Comparison of ENCODE assay signal across 29 mouse cellular contexts in the genomic region with DNA sequence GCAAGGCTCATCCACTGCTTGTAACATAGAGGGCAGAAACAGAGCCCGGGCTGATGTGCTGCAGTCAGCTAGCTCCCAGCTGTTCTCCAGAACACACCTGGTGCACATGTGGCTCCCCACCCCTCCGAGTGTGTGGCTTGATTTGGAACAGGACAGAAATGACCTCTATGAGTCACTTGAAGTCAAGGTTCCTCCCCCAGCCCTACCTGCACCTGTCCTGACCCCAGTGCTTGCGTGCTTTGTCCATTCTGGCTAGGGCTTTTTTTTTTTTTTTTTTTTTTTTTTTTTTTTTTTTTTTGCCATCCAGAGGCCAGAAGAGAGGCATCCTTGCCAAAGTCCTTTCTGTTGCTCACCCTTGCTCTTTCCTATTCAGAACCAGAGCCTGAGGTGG. TPM values are rescaled to one million over a fixed set of nuclear protein-coding genes. Genes with fewer than 3 reads are reported as not detected.
A peak's percentile ranks its signal among the peaks of the same experiment; 100 is the strongest.
DNase-seq lines count a peak whose midpoint lies in the region; ATAC-seq and TF ChIP-seq lines count a peak whose summit lies in the region.
"Had no signal": no experiment of that assay in that cellular context is flagged by ENCODE, and none has a peak within 500 bp of the region (broad histone marks: within the 10 kb centered on the region; RNA-seq: fewer than 3 reads in every experiment).

No protein-coding gene starts in this region.

- intact Hi-C loops in heart, postnatal 25 days (cut with DNase I), result no loop called here
- intact Hi-C loops in left cerebral cortex, postnatal 25 days (cut with DNase I), result no loop called here

- no peak overlapping the region for H3K4me3 ChIP-seq in kidney, postnatal 0 days (replicated peaks; ENCODE audit: low read depth, low read length)
- H3K4me3 ChIP-seq in kidney, embryonic 14.5 days (ENCODE audit: low read length), result no peak overlapping the region
- H3K4me3 ChIP-seq in small intestine, adult 2 months (ENCODE audit: low read depth, low read length), result no peak overlapping the region
- H3K4me3 ChIP-seq: heart, embryonic 12.5 days; hindbrain, embryonic 12.5 days; left cerebral cortex, adult 2 months; limb, embryonic 13.5 days; liver, embryonic 15.5 days; midbrain, embryonic 15.5 days; myocyte; neural tube, embryonic 13.5 days had no signal

- TF ChIP-seq POLR2A in small intestine, adult 2 months (IDR thresholded peaks at IDR 0.05; ENCODE audit: low read depth, low read length), result no peak

- no peak overlapping the region for H3K9ac ChIP-seq in kidney, postnatal 0 days (ENCODE audit: low read depth, low read length)
- no peak overlapping the region for H3K9ac ChIP-seq in kidney, embryonic 14.5 days (ENCODE audit: low read depth, low read length)
- H3K9ac ChIP-seq: heart, embryonic 12.5 days; hindbrain, embryonic 12.5 days; limb, embryonic 13.5 days; liver, embryonic 15.5 days; midbrain, embryonic 15.5 days; neural tube, embryonic 13.5 days had no signal

- no peaks in the 10 kb centered on the region for H3K9me3 ChIP-seq in kidney, postnatal 0 days (replicated peaks; ENCODE audit: low read length)
- H3K9me3 ChIP-seq in kidney, embryonic 14.5 days (ENCODE audit: control insufficient read depth, low read length), result no peaks in the 10 kb centered on the region
- H3K9me3 ChIP-seq: hindbrain, embryonic 12.5 days; limb, embryonic 13.5 days; liver, embryonic 15.5 days; midbrain, embryonic 15.5 days; neural tube, embryonic 13.5 days had no signal

- H3K4me1 ChIP-seq in kidney, postnatal 0 days (replicated peaks; ENCODE audit: insufficient read depth, low read length), result 0 out of 2 replicates have a peak, but pooled peaks cover 3% of the 10 kb centered on the region
- 0 out of 2 replicates have a peak, but pooled peaks cover 4% of the 10 kb centered on the region for H3K4me1 ChIP-seq in kidney, embryonic 14.5 days (ENCODE audit: control insufficient read depth, insufficient read depth, low read length)
- peaks cover 18% of the 10 kb centered on the region for H3K4me1 ChIP-seq in small intestine, adult 2 months (ENCODE audit: control insufficient read depth, insufficient read depth, insufficient read length, low read length)
- H3K4me1 ChIP-seq: heart, embryonic 12.5 days; hindbrain, embryonic 12.5 days; limb, embryonic 13.5 days; liver, embryonic 15.5 days; midbrain, embryonic 15.5 days; neural tube, embryonic 13.5 days had no signal

- ATAC-seq in kidney, postnatal 0 days (replicated peaks; ENCODE audit: low FRiP score, low read depth), result peak; percentile 47; the same call in 1 of the 2 replicates
- no peak for ATAC-seq in kidney, embryonic 14.5 days (ENCODE audit: low FRiP score, low TSS enrichment)
- ATAC-seq: forebrain, embryonic 14.5 days; midbrain, embryonic 15.5 days had no signal

- H3K4me2 ChIP-seq in kidney, postnatal 0 days (ENCODE audit: low read length), result no peak overlapping the region
- H3K4me2 ChIP-seq in kidney, embryonic 14.5 days (replicated peaks; ENCODE audit: low read depth, low read length), result no peak overlapping the region
- H3K4me2 ChIP-seq: heart, embryonic 12.5 days; hindbrain, embryonic 12.5 days; limb, embryonic 13.5 days; liver, embryonic 15.5 days; midbrain, embryonic 15.5 days; neural tube, embryonic 13.5 days had no signal

- DNase-seq in heart, adult 11 months, result peak; percentile 67
- no peak for DNase-seq in heart, postnatal 25 days (ENCODE audit: low spot score)
- no peak for DNase-seq in kidney, postnatal 0 days (ENCODE audit: low spot score)
- peak; percentile 19 for DNase-seq in forelimb bud, embryonic 11.5 days (ENCODE audit: low read depth, low spot score)
- DNase-seq in left cerebral cortex, postnatal 25 days (ENCODE audit: low spot score in 2 of 2), result no peak
- DNase-seq: cerebellum, adult 2 months; cerebellum, postnatal 25 days; embryo, embryonic 11 days; gastrocnemius, postnatal 10 days; heart, postnatal 10 days; layer of hippocampus, adult 9-11 months; right cerebral cortex, postnatal 25 days; thymus, postnatal 36 days had no signal

- no peak for TF ChIP-seq CTCF in kidney, postnatal 0 days (IDR thresholded peaks at IDR 0.05; ENCODE audit: low read depth)
- no peak for TF ChIP-seq CTCF in small intestine, adult 2 months (IDR thresholded peaks at IDR 0.05; ENCODE audit: extremely low read depth, insufficient read length, insufficient replicate concordance, low read depth, low read length)

- no peaks in the 10 kb centered on the region for H3K27me3 ChIP-seq in kidney, postnatal 0 days (ENCODE audit: insufficient read depth, low read length)
- H3K27me3 ChIP-seq in kidney, embryonic 14.5 days (ENCODE audit: control insufficient read depth, insufficient read depth, low read length), result no peaks in the 10 kb centered on the region
- H3K27me3 ChIP-seq in small intestine, adult 2 months (ENCODE audit: control insufficient read depth, insufficient read depth, low read length), result no peaks in the 10 kb centered on the region
- H3K27me3 ChIP-seq: heart, embryonic 12.5 days; hindbrain, embryonic 12.5 days; limb, embryonic 13.5 days; liver, embryonic 15.5 days; midbrain, embryonic 15.5 days; neural tube, embryonic 13.5 days had no signal

- H3K36me3 ChIP-seq in kidney, postnatal 0 days (ENCODE audit: insufficient read depth, low read length), result no peaks in the 10 kb centered on the region
- H3K36me3 ChIP-seq in kidney, embryonic 14.5 days (ENCODE audit: control insufficient read depth, insufficient read depth, low read length), result no peaks in the 10 kb centered on the region
- no peaks in the 10 kb centered on the region for H3K36me3 ChIP-seq in small intestine, adult 2 months (ENCODE audit: control insufficient read depth, insufficient read depth, low read length)
- H3K36me3 ChIP-seq: heart, embryonic 12.5 days; hindbrain, embryonic 12.5 days; limb, embryonic 13.5 days; liver, embryonic 15.5 days; midbrain, embryonic 15.5 days; neural tube, embryonic 13.5 days had no signal

- H3K27ac ChIP-seq in kidney, postnatal 0 days, result no peak overlapping the region
- H3K27ac ChIP-seq in kidney, embryonic 14.5 days (ENCODE audit: low read depth, low read length), result no peak overlapping the region
- peak overlapping the region; percentile 78 for H3K27ac ChIP-seq in small intestine, adult 2 months (ENCODE audit: insufficient read depth, low read depth, low read length)
- H3K27ac ChIP-seq: hindbrain, embryonic 12.5 days; left cerebral cortex, adult 2 months; limb, embryonic 13.5 days; liver, embryonic 15.5 days; macrophage; midbrain, embryonic 15.5 days; neural tube, embryonic 13.5 days had no signal

- 47% methylated on average over 3 of the region's 3 CpGs for WGBS in kidney, postnatal 0 days
- 58% methylated on average over 3 of the region's 3 CpGs for WGBS in kidney, embryonic 14.5 days
- WGBS in small intestine, adult 2 months, result 25% methylated on average over 3 of the region's 3 CpGs

RNA-seq across cellular contexts. Expression of a gene that starts 15.6 kb away (rescaled TPM):
- not detected for total RNA-seq in heart, postnatal 25 days (2021)
- polyA plus RNA-seq in kidney, postnatal 0 days (2015; fragmentation: Nextera tagmentation; extraction: Ambion mirVana), result 23.2 and 37.0 TPM in 2 replicates
- 0.08 TPM in 1 of 2 replicates, not detected in the other for polyA plus RNA-seq in kidney, embryonic 14.5 days (2014; fragmentation: Nextera tagmentation; extraction: Ambion mirVana)
- polyA plus RNA-seq in small intestine, adult 2 months (2012; rRNA removed), result 8.8 and 9.7 TPM in 2 replicates
- under 1 TPM in 1 of 2 experiments, not detected in 1; 0.14 TPM for total RNA-seq in left cerebral cortex, postnatal 25 days (2021)
- total RNA-seq: granulocyte monocyte progenitor cell, adult 5-6 weeks; heart, postnatal 10 days; left cerebral cortex, adult 2 months had no signal
- polyA plus RNA-seq: cerebellum, adult 2 months; embryonic facial prominence, embryonic 14.5 days; forebrain, embryonic 14.5 days; heart, embryonic 12.5 days; hindbrain, embryonic 12.5 days; limb, embryonic 13.5 days; liver, embryonic 15.5 days; lung, embryonic 16.5 days; macrophage; midbrain, embryonic 15.5 days; myocyte; neural tube, embryonic 13.5 days; stomach, embryonic 14.5 days had no signal

RNA-seq across cellular contexts. Expression of a gene that starts 21.3 kb away (rescaled TPM):
- total RNA-seq in heart, postnatal 25 days (2021), result 10 to 100 TPM; 13.9 to 18.5 TPM
- 1.8 and 2.0 TPM in 2 replicates for polyA plus RNA-seq in kidney, postnatal 0 days (2015; fragmentation: Nextera tagmentation; extraction: Ambion mirVana)
- polyA plus RNA-seq in kidney, embryonic 14.5 days (2014; fragmentation: Nextera tagmentation; extraction: Ambion mirVana), result 0.23 and 0.37 TPM in 2 replicates
- 6.6 and 8.9 TPM in 2 replicates for polyA plus RNA-seq in small intestine, adult 2 months (2012; rRNA removed)
- under 1 TPM; 0.69 to 0.73 TPM for total RNA-seq in left cerebral cortex, postnatal 25 days (2021)
- total RNA-seq: granulocyte monocyte progenitor cell, adult 5-6 weeks had no signal
- polyA plus RNA-seq: hindbrain, embryonic 12.5 days; macrophage; neural tube, embryonic 13.5 days had no signal

RNA-seq across cellular contexts. Expression of a gene that starts 26.9 kb away (rescaled TPM):
- 1 to 10 TPM; 1.8 to 2.2 TPM for total RNA-seq in heart, postnatal 25 days (2021)
- polyA plus RNA-seq in kidney, postnatal 0 days (2015; fragmentation: Nextera tagmentation; extraction: Ambion mirVana), result 0.37 and 0.58 TPM in 2 replicates
- 1.9 TPM in 2 replicates for polyA plus RNA-seq in kidney, embryonic 14.5 days (2014; fragmentation: Nextera tagmentation; extraction: Ambion mirVana)
- 2.7 and 5.9 TPM in 2 replicates for polyA plus RNA-seq in small intestine, adult 2 months (2012; rRNA removed)
- total RNA-seq in left cerebral cortex, postnatal 25 days (2021), result 1 to 10 TPM; 4.8 to 7.4 TPM

RNA-seq across cellular contexts. Expression of a gene that starts 35.7 kb away (rescaled TPM):
- 10 to 100 TPM; 80.6 to 88.8 TPM for total RNA-seq in heart, postnatal 25 days (2021)
- 102 and 104 TPM in 2 replicates for polyA plus RNA-seq in kidney, postnatal 0 days (2015; fragmentation: Nextera tagmentation; extraction: Ambion mirVana)
- 113 and 130 TPM in 2 replicates for polyA plus RNA-seq in kidney, embryonic 14.5 days (2014; fragmentation: Nextera tagmentation; extraction: Ambion mirVana)
- 19.9 and 36.7 TPM in 2 replicates for polyA plus RNA-seq in small intestine, adult 2 months (2012; rRNA removed)
- 100 to 1,000 TPM; 114 to 116 TPM for total RNA-seq in left cerebral cortex, postnatal 25 days (2021)

RNA-seq across cellular contexts. Expression of a gene that starts 49.6 kb away (rescaled TPM):
- 100 to 1,000 TPM in 1 of 2 experiments, 10 to 100 TPM in 1; 92.8 to 102 TPM for total RNA-seq in heart, postnatal 25 days (2021)
- 156 and 165 TPM in 2 replicates for polyA plus RNA-seq in kidney, postnatal 0 days (2015; fragmentation: Nextera tagmentation; extraction: Ambion mirVana)
- polyA plus RNA-seq in kidney, embryonic 14.5 days (2014; fragmentation: Nextera tagmentation; extraction: Ambion mirVana), result 112 and 164 TPM in 2 replicates
- polyA plus RNA-seq in small intestine, adult 2 months (2012; rRNA removed), result 157 and 163 TPM in 2 replicates
- 100 to 1,000 TPM; 213 to 229 TPM for total RNA-seq in left cerebral cortex, postnatal 25 days (2021)

Comparison
In these comparisons a context has a peak if more than half of its experiments do, and no peak if none do; other contexts are left out.
1. DNase-seq: peak in heart, adult 11 months (single experiment) and forelimb bud, embryonic 11.5 days (single experiment); none in heart, postnatal 25 days (single experiment), kidney, postnatal 0 days (single experiment) and left cerebral cortex, postnatal 25 days (0 of 2).